Mouse (Mus musculus) ES-E14 (cell line): ENCODE measurements around the gene Myo1b.

Experiments used
- CHD2 ChIP-seq: IDR thresholded peaks from 2 replicates; pipeline ENCODE4 v1.6.1; 2014; ENCODE audit warnings: mild to moderate bottlenecking, low read depth, low read length, inconsistent platforms
- HCFC1 ChIP-seq: IDR thresholded peaks from 2 replicates; pipeline ENCODE4 v1.6.1; 2012; ENCODE audit warnings: low read length, inconsistent platforms, borderline replicate concordance; ENCODE audit not compliant: insufficient read depth

DNA sequence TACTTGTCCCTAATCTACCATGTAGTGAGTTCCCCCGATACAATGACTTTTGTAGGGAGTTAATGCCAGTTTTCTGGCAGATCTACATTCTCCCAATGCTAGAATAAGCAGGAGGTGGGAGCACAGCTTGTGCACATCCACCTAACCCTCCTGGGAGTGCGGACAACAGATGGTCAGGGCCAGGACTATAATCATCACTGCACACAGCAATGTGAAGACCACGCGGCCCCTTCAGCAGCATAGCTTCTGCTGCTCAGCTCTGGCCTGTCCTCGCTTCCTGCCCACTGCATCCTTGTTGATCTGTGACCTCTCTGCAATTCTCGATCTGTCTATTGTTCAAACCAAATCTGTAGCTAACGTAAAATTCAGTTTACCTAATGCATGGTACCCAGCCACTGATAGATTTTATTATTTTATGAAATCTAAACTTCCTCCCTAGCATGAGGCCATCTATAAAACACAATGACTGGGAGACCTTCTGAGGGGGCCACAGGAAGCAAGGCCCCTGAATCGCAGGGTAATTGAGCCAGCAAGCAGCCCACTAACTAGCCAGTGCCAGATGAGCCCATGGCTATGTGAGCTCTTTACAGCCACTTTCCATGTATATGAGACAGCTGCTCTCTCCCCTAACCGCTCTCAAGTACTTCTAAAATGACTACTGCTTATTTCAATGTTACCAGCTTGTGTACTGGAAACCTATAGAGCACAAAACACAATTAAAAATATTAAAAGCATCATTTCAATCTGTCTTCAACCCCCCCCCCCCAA is 27.6 kb downstream of the Myo1b start:
- TF ChIP-seq CHD2 (no peak), HCFC1 (no peak)
